10 mouse cellular contexts compared by ENCODE assay signal in the genomic region with DNA sequence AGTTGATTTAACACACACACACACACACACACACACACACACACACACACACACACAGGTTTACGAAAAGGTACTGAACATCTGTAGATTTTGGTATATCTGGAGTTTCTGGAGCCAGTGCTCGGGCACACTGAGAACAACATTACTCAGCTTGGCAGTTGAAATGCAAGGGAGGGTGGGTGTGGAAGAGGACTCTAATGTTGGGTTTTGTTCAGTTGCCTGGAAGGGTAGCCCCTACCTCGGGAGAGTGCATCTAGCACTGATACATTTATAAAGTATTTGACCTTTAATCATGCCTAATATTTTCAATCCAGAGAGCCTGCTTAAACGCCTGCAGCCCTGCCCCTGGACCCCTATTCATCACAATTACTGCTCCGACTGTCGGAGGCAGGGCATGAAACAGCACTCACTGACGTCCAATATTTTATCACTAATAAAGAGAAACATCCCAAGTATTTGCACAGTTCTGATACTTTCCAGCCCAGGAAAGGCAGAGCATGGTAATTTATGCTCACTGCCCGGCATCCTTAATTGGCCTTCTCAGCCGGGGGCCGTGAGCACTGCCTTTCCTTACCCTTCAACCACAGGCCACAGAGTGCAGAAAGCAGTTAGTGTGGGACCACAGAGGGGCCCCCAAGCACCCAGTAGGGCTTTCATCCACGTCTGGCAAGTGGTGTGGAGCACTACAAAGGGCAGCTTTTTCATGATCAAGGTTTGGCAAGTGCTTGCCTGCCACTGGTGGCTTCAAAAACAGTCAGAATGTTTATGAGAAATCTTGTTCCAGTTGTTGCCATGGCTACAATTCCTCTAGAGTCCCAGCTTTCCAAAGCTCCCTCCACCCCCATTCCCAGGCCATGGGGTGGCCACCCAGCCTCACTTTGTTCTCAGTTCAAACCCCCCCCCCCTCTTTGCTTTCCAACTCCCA.
DNase-seq lines count a peak whose midpoint lies in the region; ATAC-seq and TF ChIP-seq lines count a peak whose summit lies in the region.
"Had no signal": no experiment of that assay in that cellular context is flagged by ENCODE, and none has a peak within 500 bp of the region (broad histone marks: within the 10 kb centered on the region; RNA-seq: fewer than 3 reads in every experiment).

No protein-coding gene starts in this region.

- H3K27me3 ChIP-seq in intestine, embryonic 14.5 days (replicated peaks; ENCODE audit: control insufficient read depth, insufficient read depth, low read length), result peaks cover 6% of the 10 kb centered on the region; the same call in 1 of the 2 replicates
- no peaks in the 10 kb centered on the region for H3K27me3 ChIP-seq in intestine, postnatal 0 days (replicated peaks; ENCODE audit: control insufficient read depth, insufficient read depth, low read length)
- H3K27me3 ChIP-seq in kidney, adult 2 months (replicated peaks; ENCODE audit: control insufficient read depth, insufficient read depth, low read length), result no peaks in the 10 kb centered on the region
- H3K27me3 ChIP-seq in midbrain, embryonic 16.5 days (ENCODE audit: control insufficient read depth, insufficient read depth, low read depth, low read length), result no peaks in the 10 kb centered on the region
- H3K27me3 ChIP-seq: CH12.LX had no signal

- H3K4me3 ChIP-seq in intestine, embryonic 14.5 days (ENCODE audit: low read depth, low read length), result no peak overlapping the region
- no peak overlapping the region for H3K4me3 ChIP-seq in intestine, postnatal 0 days (ENCODE audit: low read depth, low read length)
- H3K4me3 ChIP-seq in embryonic fibroblast, embryonic 13.5 days (ENCODE audit: insufficient read depth, low read length), result no peak overlapping the region
- no peak overlapping the region for H3K4me3 ChIP-seq in kidney, adult 2 months (ENCODE audit: insufficient read depth, low read depth, low read length)
- no peak overlapping the region for H3K4me3 ChIP-seq in midbrain, embryonic 16.5 days (ENCODE audit: low read depth, low read length)
- H3K4me3 ChIP-seq: myocyte had no signal

- DNase-seq in intestine, embryonic 14.5 days (ENCODE audit: low spot score), result no peak
- peak; percentile 67 for DNase-seq in kidney, adult 2 months
- no peak for DNase-seq in thymus, postnatal 10 days (ENCODE audit: low spot score in 2 of 2)
- no peak for DNase-seq in spleen, postnatal 4 days (ENCODE audit: low spot score in 2 of 2)
- no peak for DNase-seq in gastrocnemius, postnatal 25 days

- no peak overlapping the region for H3K27ac ChIP-seq in intestine, embryonic 14.5 days (ENCODE audit: low read depth)
- H3K27ac ChIP-seq in intestine, postnatal 0 days (ENCODE audit: low read depth, low read length), result no peak overlapping the region
- peak overlapping the region; percentile 23; the same call in 1 of the 2 replicates for H3K27ac ChIP-seq in embryonic fibroblast, embryonic 13.5 days (ENCODE audit: insufficient read depth, low read length)
- peak overlapping the region; percentile 40; the same call in 1 of the 2 replicates for H3K27ac ChIP-seq in kidney, adult 2 months (ENCODE audit: insufficient read depth, low read depth, low read length)
- peak overlapping the region; percentile 3; the same call in 1 of the 2 replicates for H3K27ac ChIP-seq in midbrain, embryonic 16.5 days (ENCODE audit: low read length)

- 28% methylated on average over 11 of the region's 11 CpGs for WGBS in intestine, embryonic 14.5 days
- 55% methylated on average over 11 of the region's 11 CpGs for WGBS in intestine, postnatal 0 days
- 47% methylated on average over 11 of the region's 11 CpGs for WGBS in kidney, adult 2 months
- WGBS in midbrain, embryonic 16.5 days, result 29% methylated on average over 11 of the region's 11 CpGs

- no peaks in the 10 kb centered on the region for H3K36me3 ChIP-seq in intestine, embryonic 14.5 days (ENCODE audit: control insufficient read depth, insufficient read depth, low read length)
- no peaks in the 10 kb centered on the region for H3K36me3 ChIP-seq in intestine, postnatal 0 days (ENCODE audit: control insufficient read depth, insufficient read depth)
- H3K36me3 ChIP-seq in kidney, adult 2 months (ENCODE audit: control insufficient read depth, insufficient read depth, low read length), result no peaks in the 10 kb centered on the region
- no peaks in the 10 kb centered on the region for H3K36me3 ChIP-seq in midbrain, embryonic 16.5 days (ENCODE audit: control insufficient read depth, insufficient read depth, low read length)

- H3K4me2 ChIP-seq in intestine, embryonic 14.5 days (ENCODE audit: low read length), result no peak overlapping the region
- H3K4me2 ChIP-seq in intestine, postnatal 0 days (replicated peaks; ENCODE audit: low read depth), result no peak overlapping the region
- no peak overlapping the region for H3K4me2 ChIP-seq in midbrain, embryonic 16.5 days (ENCODE audit: low read length)

- TF ChIP-seq POLR2A in embryonic fibroblast, embryonic 13.5 days (IDR thresholded peaks at IDR 0.05; ENCODE audit: low read depth, low read length), result no peak
- TF ChIP-seq POLR2A in kidney, adult 2 months (IDR thresholded peaks at IDR 0.05; ENCODE audit: low read depth, low read length), result no peak

- H3K9me3 ChIP-seq in intestine, embryonic 14.5 days (ENCODE audit: control insufficient read depth, low read length), result no peaks in the 10 kb centered on the region
- no peaks in the 10 kb centered on the region for H3K9me3 ChIP-seq in intestine, postnatal 0 days (ENCODE audit: control insufficient read depth)
- no peaks in the 10 kb centered on the region for H3K9me3 ChIP-seq in midbrain, embryonic 16.5 days (replicated peaks; ENCODE audit: control insufficient read depth, low read length, poor library complexity, severe bottlenecking)

- peaks cover 21% of the 10 kb centered on the region for H3K4me1 ChIP-seq in intestine, embryonic 14.5 days (replicated peaks; ENCODE audit: control insufficient read depth, insufficient read depth, low read length)
- H3K4me1 ChIP-seq in intestine, postnatal 0 days (replicated peaks; ENCODE audit: control insufficient read depth, insufficient read depth, low read length), result no peaks in the 10 kb centered on the region
- no peaks in the 10 kb centered on the region for H3K4me1 ChIP-seq in embryonic fibroblast, embryonic 13.5 days (ENCODE audit: control insufficient read depth, insufficient read depth, low read length)
- H3K4me1 ChIP-seq in kidney, adult 2 months (ENCODE audit: control insufficient read depth, insufficient read depth, low read length), result no peaks in the 10 kb centered on the region
- peaks cover 18% of the 10 kb centered on the region for H3K4me1 ChIP-seq in midbrain, embryonic 16.5 days (ENCODE audit: control insufficient read depth, insufficient read depth, low read length)

- no peak overlapping the region for H3K9ac ChIP-seq in intestine, embryonic 14.5 days (ENCODE audit: low read length)
- H3K9ac ChIP-seq in intestine, postnatal 0 days (ENCODE audit: low read depth, low read length), result no peak overlapping the region
- no peak overlapping the region for H3K9ac ChIP-seq in midbrain, embryonic 16.5 days (ENCODE audit: low read depth, low read length)

- peak; percentile 68 for ATAC-seq in intestine, embryonic 14.5 days (replicated peaks; ENCODE audit: low FRiP score, low TSS enrichment, low read depth)
- ATAC-seq in intestine, postnatal 0 days, result no peak
- ATAC-seq in midbrain, embryonic 16.5 days, result peak; percentile 64

- TF ChIP-seq CTCF in intestine, postnatal 0 days (IDR thresholded peaks at IDR 0.05; ENCODE audit: low read depth), result no peak
- no peak for TF ChIP-seq CTCF in embryonic fibroblast, embryonic 13.5 days (IDR thresholded peaks at IDR 0.05; ENCODE audit: borderline replicate concordance, insufficient read depth, low read length)
- no peak for TF ChIP-seq CTCF in kidney, adult 2 months (conservative IDR thresholded peaks at IDR 0.05; ENCODE audit: insufficient read depth, insufficient read length, low read depth, low read length)

Comparison
In these comparisons a context has a peak if more than half of its experiments do, and no peak if none do; other contexts are left out.
1. H3K27ac ChIP-seq: peak in embryonic fibroblast, embryonic 13.5 days (single experiment), kidney, adult 2 months (single experiment) and midbrain, embryonic 16.5 days (single experiment); none in intestine, embryonic 14.5 days (single experiment) and intestine, postnatal 0 days (single experiment).